Mouse (Mus musculus) left cerebral cortex, adult 2 months (tissue): Measurements from ENCODE around the gene 2610042L04Rik. TPM values are rescaled to one million over a fixed set of nuclear protein-coding genes. Genes with fewer than 3 reads are reported as not detected.

ENCODE experiments used
- total RNA-seq, 2 experiments: library from RNA; stranded (reverse); gene quantifications; 2 replicates each; pipeline ENCODE4 v1.2.3; 2021

Gene 2610042L04Rik
- total RNA-seq, 2 experiments from 2014 or later, result 0.56 to 0.59 TPM

Other genes starting within 250 kb of the 2610042L04Rik start
- 1 to 10 TPM; 1.8 to 3.2 TPM for gene Gm8108, start 224.2 kb upstream of the 2610042L04Rik start, total RNA-seq
- gene Gm3127, start 169.7 kb upstream of the 2610042L04Rik start, total RNA-seq, result not detected
- gene Gm2974, start 152.2 kb upstream of the 2610042L04Rik start, total RNA-seq, result under 1 TPM; 0.42 to 0.50 TPM
- not detected for gene Gm3138, start 85.1 kb upstream of the 2610042L04Rik start, total RNA-seq
- gene Gm3149, start 17.5 kb upstream of the 2610042L04Rik start, total RNA-seq, result not detected
- not detected for gene Gm3159, start 62.8 kb downstream of the 2610042L04Rik start, total RNA-seq
- gene Gm3164, start 80.7 kb downstream of the 2610042L04Rik start, total RNA-seq, result under 1 TPM in 1 of 2 experiments, not detected in 1; 0.84 TPM
- gene Gm3173, start 96.2 kb downstream of the 2610042L04Rik start, total RNA-seq, result 1 to 10 TPM; 2.0 to 3.4 TPM
- gene Gm3182, start 147.0 kb downstream of the 2610042L04Rik start, total RNA-seq, result not detected
- not detected for gene Gm3047, start 220.6 kb downstream of the 2610042L04Rik start, total RNA-seq